In genomic region chr3:152820406-152820805, GRCm38 (mm10) we compare ENCODE assay signal across 9 mouse cellular contexts.
"Had no signal": no experiment of that assay in that cellular context is flagged by ENCODE, and none has a peak within 500 bp of the region (broad histone marks: within the 10 kb centered on the region; RNA-seq: fewer than 3 reads in every experiment).

No protein-coding gene starts in this region.

- H3K4me1 ChIP-seq: neural tube, embryonic 12.5 days; neural tube, embryonic 13.5 days; stomach, embryonic 15.5 days had no signal

- H3K27me3 ChIP-seq: neural tube, embryonic 12.5 days; neural tube, embryonic 13.5 days; stomach, embryonic 15.5 days had no signal

- H3K4me2 ChIP-seq: neural tube, embryonic 12.5 days; neural tube, embryonic 13.5 days; stomach, embryonic 15.5 days had no signal

- H3K27ac ChIP-seq: neural tube, embryonic 12.5 days; neural tube, embryonic 13.5 days; stomach, embryonic 15.5 days; stomach, postnatal 0 days had no signal

- H3K9ac ChIP-seq: neural tube, embryonic 12.5 days; neural tube, embryonic 13.5 days; stomach, embryonic 15.5 days had no signal

- H3K9me3 ChIP-seq: neural tube, embryonic 12.5 days; neural tube, embryonic 13.5 days; stomach, embryonic 15.5 days had no signal

- H3K4me3 ChIP-seq: neural tube, embryonic 12.5 days; neural tube, embryonic 13.5 days; stomach, embryonic 15.5 days had no signal

- DNase-seq: right cerebral cortex, adult 18-20 months; right cerebral cortex, postnatal 14 days; right cerebral cortex, postnatal 25 days; right cerebral cortex, postnatal 4 days; thymus, adult 18-20 months had no signal

- H3K36me3 ChIP-seq: neural tube, embryonic 12.5 days; neural tube, embryonic 13.5 days; stomach, embryonic 15.5 days had no signal
